Mouse (Mus musculus) naive thymus-derived CD4-positive, alpha-beta T cell, adult 5 months (primary cell): ENCODE data around the gene Pdzd7. TPM values are rescaled to one million over a fixed set of nuclear protein-coding genes. Genes with fewer than 3 reads are reported as not detected.

Experiments used
- polyA plus RNA-seq: library from polyadenylated mRNA; unstranded; fragments of 100-300 nt; shearing (Covaris generic); gene quantifications from one replicate; pipeline ENCODE4 v1.2.1, GENCODE M21; 2017

Pdzd7 gene
- polyA plus RNA-seq: not detected

GRCm38 (mm10) chr19:45045651-45046050, at the start of gene Pdzd7:
Gene Pdzd7 (minus strand): TSS chr19:45045717.

GRCm38 (mm10) chr19:45074580-45075322, 29.2 kb upstream of the Pdzd7 start, which contains the start of gene Kazald1:
Gene Kazald1 (plus strand): TSS chr19:45075241.

GRCm38 (mm10) chr19:45047417-45047934, 2.0 kb upstream of the Pdzd7 start, which contains the start of gene Sfxn3:
Gene Sfxn3 (plus strand): TSS chr19:45047503.

GRCm38 (mm10) chr19:45014335-45014971, 31.1 kb downstream of the Pdzd7 start, which contains the start of gene Lzts2:
Gene Lzts2 (plus strand): TSS chr19:45014414.

GRCm38 (mm10) chr19:45005957-45006712, 39.4 kb downstream of the Pdzd7 start, which contains the start of gene Mrpl43:
Gene Mrpl43 (minus strand): TSS chr19:45006442.

GRCm38 (mm10) chr19:45005444-45005843, 40.1 kb downstream of the Pdzd7 start, which contains the start of gene Twnk:
Gene Twnk (plus strand): TSS chr19:45005663.

GRCm38 (mm10) chr19:44988831-44989566, 56.5 kb downstream of the Pdzd7 start, which contains the start of gene Sema4g:
Gene Sema4g (plus strand): TSS chr19:44989101.

Other genes with a start within 250 kb of the Pdzd7 start
- 49.9 TPM for gene Slf2, start 114.6 kb downstream of the Pdzd7 start, polyA plus RNA-seq
- gene Sema4g, start 56.6 kb downstream of the Pdzd7 start, polyA plus RNA-seq: not detected
- 9.9 TPM for gene Twnk, start 40.1 kb downstream of the Pdzd7 start, polyA plus RNA-seq
- gene Mrpl43, start 39.3 kb downstream of the Pdzd7 start, polyA plus RNA-seq: 52.8 TPM
- 3.7 TPM for gene Lzts2, start 31.3 kb downstream of the Pdzd7 start, polyA plus RNA-seq
- gene Sfxn3, start 1.8 kb upstream of the Pdzd7 start, polyA plus RNA-seq: 58.2 TPM
- gene Kazald1, start 29.5 kb upstream of the Pdzd7 start, polyA plus RNA-seq: 0.42 TPM
- gene Tlx1, start 105.0 kb upstream of the Pdzd7 start, polyA plus RNA-seq: not detected
- gene Lbx1, start 190.1 kb upstream of the Pdzd7 start, polyA plus RNA-seq: not detected